ENCODE assay signal across 8 mouse cellular contexts in genomic region chrX:169975681-169976131, GRCm38 (mm10). TPM values are rescaled to one million over a fixed set of nuclear protein-coding genes. Genes with fewer than 3 reads are reported as not detected.
DNase-seq lines count a peak whose midpoint lies in the region; ATAC-seq and TF ChIP-seq lines count a peak whose summit lies in the region.
"Not testable (repeated sequence)": the region's sequence is repeated elsewhere in the genome, so short reads cannot be mapped to it uniquely, and the experiment has no call there.

No protein-coding gene starts in this region.

- peak overlapping the region; percentile 57 for H3K27ac ChIP-seq in embryonic fibroblast, embryonic 13.5 days (ENCODE audit: insufficient read depth, low read length)

- H3K4me1 ChIP-seq in embryonic fibroblast, embryonic 13.5 days (ENCODE audit: control insufficient read depth, insufficient read depth, low read length): not testable (repeated sequence)

- DNase-seq in A20 (ENCODE audit: low read depth, low spot score): peak; percentile 76
- peak; percentile 42 for DNase-seq in adrenal gland, postnatal 14 days
- DNase-seq in heart, postnatal 4 days: peak; percentile 35
- peak; percentile 1 to 64 for DNase-seq in left cerebral cortex, adult 18-20 months (ENCODE audit: low spot score in 2 of 2)
- peak; percentile 32 for DNase-seq in lung, postnatal 10 days
- peak; percentile 72 for DNase-seq in skeletal muscle tissue, adult 2 months (ENCODE audit: low read depth, low spot score)

- not testable (repeated sequence) for TF ChIP-seq CTCF in embryonic fibroblast, embryonic 13.5 days (IDR thresholded peaks at IDR 0.05; ENCODE audit: borderline replicate concordance, insufficient read depth, low read length)

- TF ChIP-seq POLR2A in embryonic fibroblast, embryonic 13.5 days (IDR thresholded peaks at IDR 0.05; ENCODE audit: low read depth, low read length): not testable (repeated sequence)

- peak; percentile 13 for ATAC-seq in granulocyte monocyte progenitor cell, adult 5-6 weeks (replicated peaks; ENCODE audit: poor library complexity, severe bottlenecking)

- H3K4me3 ChIP-seq in embryonic fibroblast, embryonic 13.5 days (ENCODE audit: insufficient read depth, low read length): not testable (repeated sequence)

RNA-seq across cellular contexts. Expression of gene Gm21887, which starts 33.8 kb away (rescaled TPM):
- total RNA-seq in adrenal gland, postnatal 14 days (2021): 129 and 342 TPM in 2 replicates
- polyA plus RNA-seq in embryonic fibroblast, embryonic 13.5 days (2011; ENCODE audit: insufficient read length, low read depth, missing spikeins): 44.5 and 62.1 TPM in 2 replicates
- total RNA-seq in granulocyte monocyte progenitor cell, adult 5-6 weeks (2014; fragmentation: Nextera tagmentation): 36.7 and 87.7 TPM in 2 replicates
- 163 and 210 TPM in 2 replicates for total RNA-seq in granulocyte monocyte progenitor cell, adult 5-6 weeks (2017)
- 100 to 1,000 TPM in 1 of 2 experiments, 10 to 100 TPM in 1; 99.1 to 109 TPM for total RNA-seq in heart, postnatal 4 days (2021)
- 100 to 1,000 TPM in 1 of 2 experiments, 10 to 100 TPM in 1; 96.1 to 185 TPM for total RNA-seq in left cerebral cortex, adult 18-20 months (2021)
